Mouse (Mus musculus): ENCODE measurements around the gene Csnk2b.

The Csnk2b gene

DNA sequence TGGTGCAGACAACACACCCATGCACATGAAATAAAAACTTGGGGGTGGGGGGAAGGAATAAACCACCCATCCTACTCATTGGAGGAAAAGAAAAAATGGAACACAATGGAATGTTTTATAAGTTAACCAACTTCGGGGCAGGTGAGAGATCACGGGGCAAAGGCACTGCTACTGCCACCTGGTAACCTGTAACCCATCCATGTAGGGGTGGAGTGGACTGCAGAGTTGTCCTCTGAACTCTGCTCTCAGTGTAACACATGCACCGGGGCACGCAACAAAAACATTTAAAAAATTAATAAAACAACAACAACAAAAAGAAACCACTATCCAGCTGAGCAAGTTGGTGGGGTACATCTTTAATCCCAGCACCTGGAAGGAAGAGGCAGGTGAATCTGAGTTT lies 30.3 kb upstream of the Csnk2b start:
- DNase-seq, result no peak

DNA sequence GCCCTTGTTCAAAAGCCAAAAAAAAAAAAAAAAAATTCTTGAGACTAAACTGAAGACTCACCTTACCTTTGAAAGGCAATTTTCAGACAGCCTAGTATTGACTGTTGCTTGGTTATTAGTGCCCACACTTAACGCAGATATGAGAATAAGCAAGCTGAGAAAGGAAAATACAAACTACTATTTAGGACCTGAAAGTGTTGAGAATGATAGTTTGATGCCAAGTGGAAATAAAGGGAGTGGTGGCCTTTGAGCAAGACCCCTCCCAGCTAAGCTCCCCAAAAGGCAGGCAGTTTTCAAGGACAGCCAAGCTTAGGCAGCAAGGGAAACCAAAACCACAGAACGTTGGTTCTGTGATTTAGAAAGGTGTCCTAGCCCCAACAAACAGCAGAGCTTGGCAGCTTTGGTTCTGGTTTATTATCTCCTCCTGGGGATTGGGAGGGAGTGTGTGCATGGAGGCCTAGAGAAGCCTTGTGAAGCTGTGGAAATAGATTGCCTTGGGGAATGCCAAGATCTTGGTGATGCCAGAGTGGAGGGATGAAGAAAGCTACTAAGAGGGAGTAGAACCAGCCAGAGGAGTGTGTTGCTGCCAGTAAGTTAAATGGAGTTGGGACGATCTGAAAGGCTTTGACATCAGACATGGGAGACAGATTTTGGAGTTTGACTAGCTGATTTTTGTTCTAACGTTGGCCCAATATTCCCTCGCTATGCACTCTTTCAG lies 26.2 kb upstream of the Csnk2b start:
- DNase-seq, result no peak

DNA sequence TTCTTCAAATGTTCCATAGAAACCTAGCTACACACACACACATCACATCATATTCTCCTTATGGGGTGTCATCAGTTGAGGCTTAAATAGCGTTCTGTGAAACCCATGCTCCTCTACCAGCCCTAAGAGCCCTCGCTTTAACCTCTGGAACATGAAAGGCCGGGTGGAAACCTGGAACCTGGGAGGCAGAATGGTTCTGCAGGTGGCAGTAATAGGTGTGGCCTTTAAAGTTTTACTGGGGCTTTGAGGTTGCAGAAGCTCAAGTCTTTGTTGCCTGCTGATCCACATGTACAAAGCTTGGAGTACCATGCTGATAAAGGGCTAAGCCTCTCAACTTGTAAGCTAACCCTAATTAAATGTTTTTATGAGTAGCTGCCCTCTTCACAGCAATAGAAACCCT lies 25.5 kb upstream of the Csnk2b start:
- no peak for DNase-seq

DNA sequence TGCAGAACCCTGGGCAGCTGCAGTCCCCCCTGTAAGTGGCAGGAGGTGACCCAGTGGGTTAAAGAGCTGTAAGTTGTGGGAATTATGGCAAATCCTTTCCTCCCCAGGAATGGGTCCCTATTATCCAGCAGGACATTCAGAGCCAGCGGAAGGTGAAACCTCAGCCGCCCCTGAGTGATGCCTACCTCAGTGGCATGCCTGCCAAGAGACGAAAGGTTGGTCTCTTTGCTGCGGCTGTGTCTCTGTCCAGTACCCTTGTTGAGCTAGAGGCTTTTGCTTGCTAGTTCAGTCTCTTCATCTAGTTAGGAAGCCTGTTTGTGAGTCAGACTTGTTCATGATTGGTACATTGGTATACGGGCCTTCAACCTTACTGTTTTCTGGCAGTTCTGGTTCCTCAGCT lies 24.3 kb upstream of the Csnk2b start:
- DNase-seq, result no peak

DNA sequence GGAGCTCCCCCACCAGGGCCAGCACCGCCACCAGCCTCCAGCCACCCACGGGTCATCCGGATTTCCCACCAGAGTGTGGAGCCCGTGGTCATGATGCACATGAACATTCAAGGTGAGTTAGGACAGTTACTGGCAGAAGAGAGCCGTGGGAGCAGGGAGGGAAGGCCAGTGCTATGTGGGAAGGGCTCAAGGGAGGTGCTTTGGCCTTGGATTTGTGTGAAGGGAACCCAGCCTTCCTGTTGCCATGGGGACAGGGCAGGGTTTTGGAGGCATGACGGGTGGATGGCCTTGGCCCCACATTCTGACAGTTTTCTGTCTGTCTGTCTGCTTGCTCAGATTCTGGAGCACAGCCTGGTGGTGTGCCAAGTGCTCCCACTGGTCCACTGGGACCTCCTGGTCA lies 20.1 kb upstream of the Csnk2b start:
- no peak for DNase-seq

DNA sequence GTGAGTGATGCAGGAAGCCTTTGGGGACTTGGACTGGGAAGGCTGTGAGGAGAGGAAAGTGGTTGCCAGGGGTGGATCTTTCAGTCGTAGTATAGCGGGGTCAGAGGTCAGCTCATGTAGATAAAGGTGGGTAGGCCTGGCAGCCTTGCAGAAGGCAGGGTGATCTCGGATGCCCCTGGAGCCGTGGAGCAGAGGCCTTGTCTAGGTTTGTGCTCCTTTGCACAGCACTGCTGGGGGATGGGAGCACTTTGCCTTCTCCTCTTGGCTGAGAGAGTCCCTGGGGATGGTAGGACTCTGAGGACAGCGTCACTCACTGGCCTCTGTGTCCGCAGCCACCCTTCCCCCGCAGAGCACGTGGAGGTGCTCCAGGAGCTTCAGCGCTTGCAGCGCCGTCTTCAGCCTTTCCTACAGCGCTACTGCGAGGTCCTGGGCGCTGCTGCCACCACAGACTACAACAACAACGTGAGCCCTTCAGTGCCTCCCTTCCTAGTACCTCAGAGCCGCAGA lies 18.7 kb upstream of the Csnk2b start:
- no peak for DNase-seq

DNA sequence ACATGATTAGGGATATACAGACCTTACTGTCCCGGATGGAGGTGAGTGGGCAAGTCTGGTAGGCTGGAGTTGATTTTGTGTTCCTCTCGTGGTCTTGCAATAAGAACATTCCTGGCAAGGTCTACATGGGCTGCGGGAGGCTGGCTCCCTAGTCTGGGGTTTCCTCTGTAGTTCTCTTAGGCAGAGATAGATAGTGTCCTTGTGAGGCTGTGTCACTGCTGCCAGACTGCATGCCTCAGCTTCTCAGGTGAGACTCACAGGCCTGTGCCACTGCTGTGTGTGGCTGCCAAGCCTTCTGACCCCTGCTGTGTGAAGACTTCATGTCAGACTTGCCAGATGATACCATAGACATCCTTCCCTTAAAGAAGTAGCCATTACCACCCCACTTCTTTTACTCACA lies 17.4 kb upstream of the Csnk2b start:
- no peak for DNase-seq

DNA sequence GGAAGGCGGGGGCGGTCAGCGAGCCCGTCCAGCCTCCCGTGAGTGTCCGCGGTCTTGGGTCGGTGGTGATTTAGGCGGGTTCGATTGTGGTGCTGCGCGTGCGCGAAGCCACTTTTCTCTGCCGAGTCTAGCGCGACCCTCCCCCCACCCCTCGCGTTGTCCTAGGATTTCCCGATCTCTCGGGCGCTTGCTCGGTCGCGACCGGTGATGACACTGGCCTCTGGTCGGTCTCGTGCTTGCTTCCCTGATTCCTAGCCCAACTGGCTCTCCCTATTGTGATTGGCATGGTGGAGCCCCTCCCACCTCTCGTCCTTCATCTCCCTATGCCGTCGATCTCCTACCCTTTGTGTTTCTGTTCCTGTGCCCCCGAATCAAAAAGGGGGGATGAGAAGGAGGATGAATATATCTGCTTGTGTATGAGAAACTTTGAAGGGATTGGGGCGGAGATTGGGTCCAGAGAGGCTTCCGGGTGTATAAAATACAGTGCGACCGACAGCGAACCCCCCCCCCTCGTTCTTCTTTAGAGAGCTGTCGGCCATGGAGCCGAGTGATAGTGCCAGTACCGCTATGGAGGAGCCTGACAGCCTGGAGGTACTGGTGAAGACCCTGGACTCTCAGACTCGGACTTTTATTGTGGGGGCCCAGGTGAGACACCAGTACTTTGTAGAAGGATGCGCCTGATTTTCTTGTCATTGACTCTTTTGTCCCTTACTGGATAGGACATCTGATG lies 13.9 kb upstream of the Csnk2b start:
- DNase-seq, result no peak

DNA sequence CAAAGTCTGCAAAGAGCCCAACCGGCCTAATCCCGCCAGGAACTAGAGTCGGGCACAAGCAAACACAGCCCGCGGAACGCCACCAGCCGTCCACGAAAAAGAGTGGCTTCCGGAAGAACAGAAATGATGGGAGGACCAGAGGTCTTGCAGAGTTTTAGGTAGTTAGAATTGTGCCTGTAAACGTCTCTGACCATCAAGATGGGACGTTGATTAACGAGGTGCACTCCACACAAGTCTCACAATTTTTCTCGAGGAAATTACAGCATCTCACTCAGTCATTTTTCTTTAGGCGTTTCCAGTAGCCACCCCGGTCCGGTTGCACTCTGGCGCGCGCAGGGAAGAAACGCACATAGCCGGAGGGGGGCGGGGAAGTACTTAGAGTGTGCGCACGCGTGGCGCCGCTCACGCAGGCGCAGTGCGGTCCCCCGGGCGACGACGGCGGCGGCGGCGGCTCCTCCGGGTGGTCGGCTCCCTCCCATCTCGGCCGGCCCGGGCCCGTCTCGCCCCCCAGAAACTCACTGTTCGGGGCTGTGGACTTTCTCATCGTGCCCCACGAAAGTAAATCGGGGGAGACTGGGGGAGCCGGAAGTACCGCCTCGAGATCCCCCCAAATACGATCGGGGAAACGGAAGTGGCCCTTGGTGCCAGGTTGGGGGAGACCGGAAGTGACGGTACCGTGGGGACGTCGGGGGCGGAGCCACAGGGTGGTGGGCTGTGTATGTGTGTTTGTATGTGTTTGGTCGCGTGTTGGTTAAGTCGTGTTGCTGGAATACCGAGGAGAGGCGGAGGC lies 13.1 kb upstream of the Csnk2b start, which contains the start of gene Bag6:
Gene Bag6, plus strand, starts transcription at position 378 of the 790 bp plus-strand sequence.
- DNase-seq, result peak; percentile 94

DNA sequence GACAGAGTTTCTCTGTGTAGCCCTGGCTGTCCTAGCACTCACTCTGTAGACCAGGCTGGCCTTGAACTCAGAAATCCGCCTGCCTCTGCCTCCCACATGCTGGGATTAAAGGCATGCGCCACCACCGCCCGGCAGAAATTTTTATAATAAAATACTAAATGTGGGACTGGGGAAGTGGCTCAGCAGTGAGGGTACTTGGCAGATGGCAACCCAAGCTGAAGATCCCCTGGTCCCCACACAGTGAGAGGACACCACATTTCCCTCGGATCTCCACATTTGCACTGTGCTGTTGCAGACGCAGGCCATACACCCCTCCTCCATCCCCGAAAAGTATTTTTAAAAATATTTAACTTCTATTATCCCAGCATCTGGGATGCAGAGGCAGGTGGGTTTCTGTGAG lies 11.7 kb upstream of the Csnk2b start:
- DNase-seq, result peak; percentile 54

DNA sequence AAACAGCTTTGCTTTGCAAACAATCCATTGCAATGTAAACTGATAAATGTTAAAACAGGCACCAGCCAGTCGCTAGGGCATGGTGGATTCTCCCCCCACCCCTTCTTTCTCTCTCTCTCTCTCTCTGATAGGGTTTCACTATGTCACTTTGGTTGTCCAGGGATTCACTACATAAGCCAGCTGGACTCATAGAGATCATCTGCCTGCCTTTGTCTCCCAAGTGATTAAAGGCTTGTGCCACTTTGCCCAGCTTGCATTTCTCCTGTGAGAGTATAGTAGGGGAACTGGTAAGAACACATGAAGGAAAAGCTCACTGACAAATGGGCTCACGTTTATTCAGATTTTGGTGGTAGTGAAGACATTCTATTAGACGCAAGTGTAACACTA lies 10.3 kb upstream of the Csnk2b start:
- no peak for DNase-seq

DNA sequence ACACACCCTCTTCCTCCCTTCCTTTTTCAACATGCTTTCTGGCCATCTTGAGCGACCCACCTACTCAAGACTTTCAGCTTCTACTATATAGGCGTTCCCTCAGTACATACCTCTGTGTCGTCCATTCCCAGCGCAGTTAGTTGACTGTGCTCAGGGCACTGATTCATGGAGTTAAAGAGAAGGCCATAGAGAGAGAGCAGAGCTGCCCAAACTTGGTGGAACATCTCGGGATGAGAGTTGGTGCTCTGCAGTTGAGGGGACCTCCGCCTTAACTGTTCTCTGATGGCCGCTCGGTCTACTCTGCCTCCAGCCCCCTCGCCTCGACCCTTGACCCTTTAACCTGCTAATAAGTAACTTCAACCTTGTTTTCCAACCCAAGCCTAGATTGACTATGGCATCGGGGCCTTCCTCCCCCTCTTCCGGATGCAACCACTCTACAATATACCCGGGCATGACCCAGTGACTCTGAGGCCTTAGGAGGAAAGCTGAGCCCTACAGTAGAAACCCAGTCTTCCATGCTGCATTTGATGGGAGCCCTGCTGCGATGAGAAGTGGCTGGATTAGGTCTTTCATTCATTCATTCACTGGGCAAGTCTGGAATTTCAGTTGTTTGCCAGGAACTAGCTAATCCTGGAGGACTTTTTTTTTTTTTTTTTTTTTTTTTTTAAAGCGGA lies 9.8 kb upstream of the Csnk2b start, which contains the start of gene Apom:
Gene Apom, minus strand, starts transcription at position 551 of the 674 bp plus-strand sequence.
- DNase-seq, result no peak

DNA sequence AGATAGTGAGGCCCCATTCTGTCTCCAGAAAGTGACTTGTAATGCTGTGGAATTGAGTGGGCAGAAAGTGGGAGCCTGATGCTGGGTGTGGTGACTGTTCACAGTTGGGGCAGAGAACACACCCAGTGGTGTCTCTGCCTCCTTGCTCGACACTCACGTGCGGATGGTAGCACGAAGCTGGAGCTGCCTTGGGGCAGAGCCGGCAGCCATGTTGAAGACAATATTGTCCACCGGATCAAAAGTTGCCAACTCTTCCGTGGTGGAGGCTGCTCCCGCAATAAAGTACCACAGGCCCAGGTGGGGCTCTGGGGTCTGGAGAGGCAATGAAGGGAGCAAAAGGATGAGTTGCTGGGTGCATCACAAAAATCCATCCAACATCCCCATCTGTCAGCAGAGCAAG lies 9.2 kb upstream of the Csnk2b start:
- DNase-seq, result no peak

DNA sequence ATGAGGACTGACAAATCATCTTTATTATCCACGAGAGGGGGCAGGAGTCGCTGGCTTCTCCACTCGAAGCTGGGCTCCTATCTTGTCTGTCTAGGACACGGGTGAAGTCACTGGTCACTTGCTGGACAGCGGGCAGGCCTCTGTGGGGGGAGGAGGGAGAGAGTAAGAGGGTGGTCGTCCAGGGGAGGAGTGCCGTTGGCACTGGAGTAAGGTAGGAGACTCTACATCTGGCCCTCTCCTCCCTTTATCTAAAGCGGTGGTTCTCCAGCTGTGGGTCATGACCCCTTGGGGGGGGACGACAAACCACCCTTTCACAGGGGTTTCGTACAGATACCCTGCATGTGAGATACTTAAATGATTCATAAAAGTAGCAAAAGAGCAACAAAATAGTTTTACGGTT lies 7.1 kb upstream of the Csnk2b start:
- peak; percentile 47 for DNase-seq

DNA sequence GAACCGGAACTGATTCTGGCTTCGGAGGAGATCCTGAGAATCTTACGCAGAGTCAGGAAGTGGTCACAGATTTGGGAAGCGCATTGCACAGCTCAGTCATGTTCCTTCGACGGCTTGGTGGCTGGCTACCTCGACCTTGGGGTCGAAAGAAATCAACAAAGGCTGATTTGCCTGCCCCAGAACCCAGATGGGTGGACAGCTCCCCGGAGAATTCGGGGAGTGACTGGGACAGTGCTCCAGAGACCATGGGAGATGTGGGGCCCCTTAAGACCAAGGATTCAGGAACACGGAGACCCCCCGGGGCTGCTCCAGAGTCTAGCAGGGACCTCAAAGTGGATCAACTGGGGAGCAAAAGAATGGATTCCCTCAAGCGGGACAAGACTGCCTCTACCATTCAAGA lies 5.2 kb upstream of the Csnk2b start:
- peak; percentile 41 for DNase-seq

DNA sequence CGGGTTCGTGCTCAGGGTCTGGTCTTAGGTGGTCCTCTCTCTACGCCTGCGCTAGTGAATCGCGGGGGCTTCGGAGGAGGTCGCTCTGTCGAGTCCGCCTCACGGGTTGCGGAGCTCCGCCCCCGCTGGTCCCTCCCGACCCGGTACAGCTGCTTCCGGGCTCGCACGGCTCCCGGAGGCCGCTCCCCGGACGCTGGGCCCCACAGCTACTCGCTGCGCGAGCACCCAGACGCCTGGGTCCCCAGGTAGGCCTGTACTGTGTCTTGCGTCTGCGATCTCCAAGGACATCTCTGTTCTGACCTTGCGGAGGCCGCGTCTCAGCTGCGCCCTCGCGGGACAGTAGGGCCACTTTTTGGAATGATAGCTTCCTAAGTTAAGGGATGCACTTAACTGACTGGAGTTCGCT lies 4.4 kb upstream of the Csnk2b start, which contains the start of gene D17H6S53E:
Gene D17H6S53E, plus strand, starts transcription at position 168 of the 406 bp plus-strand sequence.
- DNase-seq, result peak; percentile 73

DNA sequence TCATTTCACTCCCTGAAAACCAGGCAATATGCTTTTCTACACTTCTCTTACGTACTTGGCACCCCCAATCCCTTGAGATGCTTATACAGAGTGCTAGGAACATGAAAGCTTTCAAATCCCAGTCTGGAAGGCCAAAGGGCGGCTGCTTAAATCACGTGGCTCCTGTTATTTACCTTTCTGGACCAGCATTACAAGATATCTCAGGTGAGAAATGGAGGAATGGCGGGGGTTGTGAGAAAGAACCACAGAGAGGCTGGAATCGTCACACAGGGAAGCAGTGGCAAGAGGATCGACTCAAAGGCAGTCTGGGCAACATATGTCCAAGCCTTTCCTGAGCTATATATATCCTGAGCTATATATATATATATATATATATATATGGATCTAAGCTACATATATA lies 3.7 kb upstream of the Csnk2b start:
- DNase-seq, result no peak

DNA sequence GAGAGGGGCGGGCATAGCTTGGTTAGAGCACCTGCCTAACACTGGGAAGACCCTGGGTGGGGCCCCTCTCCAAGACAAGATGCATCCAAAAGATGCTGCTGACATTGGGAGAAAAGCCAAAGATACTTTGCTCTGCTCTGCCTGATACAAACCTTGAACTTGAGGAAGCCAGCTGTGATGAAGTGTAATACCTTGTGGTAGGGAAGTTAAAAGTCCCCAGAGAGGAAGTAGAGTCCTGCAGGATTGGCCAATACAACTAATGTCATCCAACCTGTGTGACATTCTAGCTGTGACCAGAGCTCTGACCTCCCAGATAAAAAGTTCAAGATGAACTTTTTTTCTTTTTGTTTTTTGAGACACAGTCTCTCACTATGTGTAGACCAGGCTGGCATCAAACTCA lies 3.2 kb upstream of the Csnk2b start:
- DNase-seq, result peak; percentile 46

DNA sequence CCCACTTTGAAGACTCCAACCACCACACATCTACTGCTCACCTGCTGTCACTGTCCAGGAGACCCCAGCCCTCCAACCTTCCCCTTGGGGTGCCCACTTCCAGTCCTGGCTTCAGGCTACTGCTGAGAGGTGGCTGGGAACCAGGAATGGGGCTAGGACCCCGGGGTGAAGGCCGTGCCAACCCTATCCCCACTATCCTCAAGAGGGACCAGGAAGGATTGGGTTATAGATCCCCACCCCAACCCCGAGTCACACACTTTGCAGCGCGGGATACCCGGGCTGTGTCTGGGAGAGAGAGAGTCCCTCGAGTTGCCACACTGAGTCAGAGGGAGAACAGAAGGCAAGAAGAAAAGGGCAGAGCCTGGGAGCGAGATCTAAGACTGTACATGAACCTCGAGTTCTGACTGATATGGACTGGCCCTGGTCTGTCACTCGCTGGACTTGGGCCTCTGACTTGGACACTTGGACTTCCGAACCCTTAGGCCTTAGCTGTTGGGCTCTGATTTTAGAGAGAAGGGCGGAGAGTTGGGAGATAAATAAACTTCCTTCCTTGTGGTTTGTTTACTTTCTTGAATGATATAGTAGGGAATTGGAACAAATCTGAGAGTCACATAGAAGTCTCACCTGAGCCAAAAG lies 2.5 kb upstream of the Csnk2b start:
- peak; percentile 53 for DNase-seq

DNA sequence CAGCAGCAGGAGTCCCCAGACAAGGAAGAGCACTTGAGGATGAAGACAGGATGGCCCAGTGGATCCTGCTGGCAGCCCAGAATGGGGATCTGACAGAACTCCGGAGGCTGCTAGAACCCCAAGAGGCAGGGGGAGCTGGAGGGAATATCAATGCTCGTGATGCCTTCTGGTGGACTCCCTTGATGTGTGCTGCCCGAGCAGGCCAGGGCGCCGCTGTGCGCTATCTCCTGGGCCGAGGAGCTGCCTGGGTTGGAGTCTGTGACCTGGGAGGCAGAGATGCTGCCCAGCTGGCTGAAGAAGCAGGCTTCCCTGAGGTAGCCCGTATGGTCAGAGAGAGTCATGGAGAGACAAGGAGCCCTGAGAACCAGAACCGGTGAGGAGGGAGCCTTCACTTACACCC lies 1.4 kb upstream of the Csnk2b start:
- DNase-seq, result peak; percentile 39

DNA sequence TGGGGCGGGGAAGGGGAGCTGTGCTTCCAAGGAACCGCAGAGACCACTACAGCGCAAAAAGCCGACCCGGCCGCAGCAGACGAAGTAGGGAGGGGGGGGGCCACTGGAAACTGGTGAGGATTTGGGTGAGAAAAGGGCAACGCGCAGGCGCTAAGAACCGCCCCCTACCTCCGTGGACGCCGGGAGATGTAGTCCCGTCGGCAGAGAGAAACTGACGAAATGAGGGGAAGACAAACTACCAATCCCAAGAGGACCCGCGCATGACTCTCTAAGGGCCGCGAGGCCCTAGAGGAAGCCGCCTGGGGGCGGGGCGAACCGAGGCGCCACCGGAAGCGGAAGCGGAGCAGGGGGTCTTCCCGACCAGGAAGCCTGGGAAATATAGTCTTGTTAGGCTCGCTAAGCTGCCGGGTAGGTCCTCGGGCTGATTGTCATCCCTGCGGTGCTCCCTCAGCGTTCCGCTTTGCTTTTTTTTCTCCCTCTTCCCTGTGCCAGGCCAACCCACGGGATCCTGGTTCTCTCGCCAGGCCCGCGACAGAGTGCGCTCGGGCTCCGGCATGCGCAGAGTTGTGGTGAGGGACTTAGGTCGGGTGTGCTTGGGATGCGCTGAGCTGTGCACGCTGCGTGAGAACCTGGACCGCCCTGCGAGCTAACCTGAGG lies 582 bp downstream of the Csnk2b start, which contains the start of gene Gpank1:
Gene Gpank1, plus strand, starts transcription at position 313 of the 657 bp plus-strand sequence.
- DNase-seq, result peak; percentile 99

DNA sequence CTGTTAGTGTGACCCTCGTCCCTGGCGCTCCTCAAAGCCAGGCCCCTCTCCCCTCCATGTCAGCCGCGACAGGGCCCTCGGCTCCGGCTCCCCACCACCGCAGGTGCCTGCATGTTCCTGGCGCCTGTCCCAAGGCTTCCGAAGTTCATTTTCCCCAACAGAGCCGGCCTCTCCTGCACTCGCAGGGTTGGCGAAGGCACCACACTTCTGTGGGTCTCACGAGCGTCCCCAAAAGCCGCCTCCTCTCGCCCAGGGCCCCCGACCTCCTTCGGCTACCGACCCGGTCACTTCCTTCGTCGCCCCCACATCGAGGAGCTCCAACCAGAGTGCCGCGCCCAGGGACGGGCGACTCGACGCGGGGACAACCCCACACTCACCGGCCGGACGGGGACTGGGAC lies 1.1 kb downstream of the Csnk2b start:
- DNase-seq, result peak; percentile 81

All from cerebellum, adult 11-12 months (tissue).